Mouse (Mus musculus): Measurements from ENCODE around the gene Pla2g10. TPM values are rescaled to one million over a fixed set of nuclear protein-coding genes. Genes with fewer than 3 reads are reported as not detected.
"Not testable (repeated sequence)": the region's sequence is repeated elsewhere in the genome, so short reads cannot be mapped to it uniquely, and the experiment has no call there.

Gene Pla2g10
- polyA plus RNA-seq, 1 experiment from 2014 or later = 0.41 TPM

DNA sequence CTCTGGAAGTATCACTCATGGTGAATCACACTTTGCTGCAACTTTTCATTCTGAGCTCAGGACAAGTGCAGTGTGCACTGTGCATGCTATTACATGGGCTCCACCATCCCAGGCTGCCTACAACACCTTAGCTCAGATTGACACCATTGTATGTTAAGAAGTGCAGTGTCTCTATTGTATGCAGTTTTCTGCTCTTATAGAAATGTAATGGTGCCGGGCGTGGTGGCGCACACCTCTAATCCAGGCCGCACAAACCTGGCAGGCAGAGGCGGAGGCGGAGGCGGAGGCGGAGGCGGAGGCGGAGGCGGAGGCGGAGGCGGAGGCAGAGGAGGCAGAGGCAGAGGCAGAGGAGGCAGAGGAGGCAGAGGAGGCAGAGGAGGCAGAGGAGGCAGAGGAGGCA lies 19.8 kb upstream of the Pla2g10 start:
- Histone ChIP-seq H3K9me3 (replicated peaks) (no peaks in the 10 kb centered on the region), H3K4me3 (replicated peaks) (no peak overlapping the region), H3K27ac (replicated peaks) (no peak overlapping the region), H3K4me2 (no peak overlapping the region), H3K4me1 (0 out of 2 replicates have a peak, but pooled peaks cover 4% of the 10 kb centered on the region), H3K27me3 (replicated peaks) (no peaks in the 10 kb centered on the region), H3K9ac (replicated peaks) (no peak overlapping the region), H3K36me3 (no peaks in the 10 kb centered on the region)
- ATAC-seq (ENCODE audit: low FRiP score) = no peak
- WGBS = 96% methylated on average over 13 of the region's 13 CpGs

- Histone ChIP-seq H3K9ac (replicated peaks) (no peak overlapping the region), H3K4me3 (replicated peaks) (no peak overlapping the region), H3K9me3 (replicated peaks) (no peaks in the 10 kb centered on the region), H3K27ac (replicated peaks) (no peak overlapping the region), H3K27me3 (replicated peaks) (no peaks in the 10 kb centered on the region), H3K36me3 (no peaks in the 10 kb centered on the region), H3K4me2 (no peak overlapping the region), H3K4me1 (0 out of 2 replicates have a peak, but pooled peaks cover under 1% of the 10 kb centered on the region)
- ATAC-seq (ENCODE audit: low FRiP score) = no peak
- WGBS = 69% methylated on average over 3 of the region's 3 CpGs
Measured at GRCm38 (mm10) chr16:13749981-13750380, 19.2 kb upstream of the Pla2g10 start.

DNA sequence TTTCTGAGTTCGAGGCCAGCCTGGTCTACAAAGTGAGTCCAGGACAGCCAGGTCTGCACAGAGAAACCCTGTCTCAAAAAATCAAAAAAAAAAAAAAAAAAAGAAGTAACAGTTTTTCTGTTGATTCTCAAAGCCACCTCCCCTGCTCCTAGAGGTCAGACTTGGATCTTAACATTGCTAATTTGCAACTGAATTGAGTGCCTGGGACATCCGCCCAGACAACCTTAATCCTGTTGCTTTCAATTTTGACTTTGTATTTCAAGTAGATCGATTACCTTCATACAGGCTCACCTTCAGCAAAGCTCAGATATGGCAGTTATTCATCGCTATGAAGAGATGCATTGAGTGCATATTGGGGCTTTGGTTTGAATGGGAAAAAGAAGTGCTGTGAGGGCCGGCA lies 18.5 kb upstream of the Pla2g10 start:
- ATAC-seq (ENCODE audit: low FRiP score) = no peak
- no peaks in the 10 kb centered on the region for H3K4me1 ChIP-seq
- no peaks in the 10 kb centered on the region for H3K9me3 ChIP-seq (replicated peaks)
- 60% methylated on average over 5 of the region's 5 CpGs for WGBS
- H3K9ac ChIP-seq (replicated peaks) = no peak overlapping the region
- no peaks in the 10 kb centered on the region for H3K27me3 ChIP-seq (replicated peaks)
- H3K4me2 ChIP-seq = no peak overlapping the region
- no peak overlapping the region for H3K27ac ChIP-seq (replicated peaks)
- no peak overlapping the region for H3K4me3 ChIP-seq (replicated peaks)
- no peaks in the 10 kb centered on the region for H3K36me3 ChIP-seq

DNA sequence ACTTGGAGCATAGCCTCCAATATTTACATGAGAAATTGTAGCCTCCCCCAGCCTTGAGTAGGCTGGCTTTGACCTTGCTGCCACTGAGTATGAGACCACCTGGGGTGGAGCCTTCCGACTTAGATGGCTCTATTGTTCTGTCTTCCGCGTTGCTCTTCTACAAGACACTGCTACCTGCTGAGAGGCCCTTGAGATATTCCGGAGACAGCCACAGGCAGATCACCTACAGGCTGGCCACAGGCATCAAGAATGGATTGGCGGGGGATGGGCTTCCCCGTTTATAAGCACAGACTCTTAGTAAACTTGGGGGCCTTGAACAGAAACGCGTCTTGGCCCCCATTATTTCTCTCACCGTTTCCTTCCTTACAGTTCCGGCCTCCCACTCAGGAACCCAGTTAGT lies 18.0 kb upstream of the Pla2g10 start:
- WGBS = 18% methylated on average over 10 of the region's 10 CpGs

GRCm38 (mm10) chr16:13748124-13748523 lies 17.3 kb upstream of the Pla2g10 start:
- no peaks in the 10 kb centered on the region for H3K36me3 ChIP-seq
- H3K27ac ChIP-seq (replicated peaks) = no peak overlapping the region
- no peak overlapping the region for H3K9ac ChIP-seq (replicated peaks)
- no peaks in the 10 kb centered on the region for H3K4me1 ChIP-seq
- no peak for ATAC-seq (ENCODE audit: low FRiP score)
- no peak overlapping the region for H3K4me2 ChIP-seq
- no peaks in the 10 kb centered on the region for H3K9me3 ChIP-seq (replicated peaks)
- no peaks in the 10 kb centered on the region for H3K27me3 ChIP-seq (replicated peaks)
- no peak overlapping the region for H3K4me3 ChIP-seq (replicated peaks)
- whole genome bisulfite sequencing = 64% methylated on average over 3 of the region's 3 CpGs

More for the DNA sequence above, 18.0 kb upstream of the Pla2g10 start:
- not testable (repeated sequence) for ATAC-seq (ENCODE audit: low FRiP score); H3K4me1 ChIP-seq; H3K27ac ChIP-seq (replicated peaks); H3K4me3 ChIP-seq (replicated peaks); H3K9ac ChIP-seq (replicated peaks); H3K36me3 ChIP-seq; H3K9me3 ChIP-seq (replicated peaks); H3K27me3 ChIP-seq (replicated peaks); H3K4me2 ChIP-seq

DNA sequence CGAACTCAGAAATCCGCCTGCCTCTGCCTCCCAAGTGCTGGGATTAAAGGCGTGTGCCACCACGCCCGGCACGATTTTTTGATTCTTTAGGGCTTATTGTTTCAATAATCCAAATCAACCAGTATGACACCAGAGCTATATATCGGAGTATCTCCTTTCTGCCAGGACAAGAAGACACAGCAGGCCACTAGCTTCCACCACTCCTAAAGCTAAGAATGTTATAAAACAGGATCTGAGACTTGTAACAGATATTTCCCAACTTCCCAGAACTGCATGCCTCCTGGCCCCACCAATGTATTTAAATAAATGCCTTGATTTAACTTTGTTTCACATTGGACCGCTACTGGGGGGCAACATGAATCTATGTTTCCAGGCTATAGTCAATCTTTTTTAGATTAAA lies 16.9 kb upstream of the Pla2g10 start:
- no peaks in the 10 kb centered on the region for H3K4me1 ChIP-seq
- H3K27me3 ChIP-seq (replicated peaks) = no peaks in the 10 kb centered on the region
- H3K27ac ChIP-seq (replicated peaks) = no peak overlapping the region
- H3K9ac ChIP-seq (replicated peaks) = no peak overlapping the region
- no peaks in the 10 kb centered on the region for H3K36me3 ChIP-seq
- H3K4me3 ChIP-seq (replicated peaks) = no peak overlapping the region
- H3K4me2 ChIP-seq = no peak overlapping the region
- 97% methylated on average over 8 of the region's 8 CpGs for WGBS
- ATAC-seq (ENCODE audit: low FRiP score) = no peak
- H3K9me3 ChIP-seq (replicated peaks) = no peaks in the 10 kb centered on the region

GRCm38 (mm10) chr16:13740844-13741243 lies 10.1 kb upstream of the Pla2g10 start:
- Histone ChIP-seq H3K9me3 (replicated peaks) (no peaks in the 10 kb centered on the region), H3K27ac (replicated peaks) (no peak overlapping the region), H3K36me3 (no peaks in the 10 kb centered on the region), H3K4me3 (replicated peaks) (no peak overlapping the region), H3K4me1 (no peaks in the 10 kb centered on the region), H3K4me2 (no peak overlapping the region), H3K9ac (replicated peaks) (no peak overlapping the region), H3K27me3 (replicated peaks) (no peaks in the 10 kb centered on the region)
- no peak for ATAC-seq (ENCODE audit: low FRiP score)
- 73% methylated on average over 2 of the region's 2 CpGs for WGBS

DNA sequence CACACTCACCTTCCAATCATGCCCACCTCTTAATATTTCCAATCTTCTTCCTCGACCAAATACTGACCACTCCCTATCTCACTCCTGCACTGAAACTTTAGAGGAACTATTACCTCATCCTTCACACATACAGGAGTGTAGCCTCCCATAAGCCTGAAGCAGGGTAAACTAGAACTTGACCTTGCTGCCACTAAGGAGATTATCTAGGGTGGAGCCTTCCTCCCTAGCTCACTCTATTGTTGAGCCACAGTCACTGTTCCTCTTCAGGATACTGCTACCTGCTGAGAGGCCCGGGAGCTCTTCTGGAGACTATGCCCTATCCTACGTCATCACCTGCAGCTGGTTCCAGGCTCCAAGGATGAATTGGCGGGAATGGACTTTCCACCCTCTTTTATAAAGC lies 8.3 kb upstream of the Pla2g10 start:
- not testable (repeated sequence) for H3K4me3 ChIP-seq (replicated peaks); H3K4me1 ChIP-seq; H3K36me3 ChIP-seq; H3K9me3 ChIP-seq (replicated peaks); H3K27ac ChIP-seq (replicated peaks); H3K4me2 ChIP-seq; ATAC-seq (ENCODE audit: low FRiP score); H3K27me3 ChIP-seq (replicated peaks); H3K9ac ChIP-seq (replicated peaks)
- 71% methylated on average over 4 of the region's 4 CpGs for WGBS

GRCm38 (mm10) chr16:13735977-13736376 lies 5.2 kb upstream of the Pla2g10 start:
- no peak overlapping the region for H3K9ac ChIP-seq (replicated peaks)
- no peaks in the 10 kb centered on the region for H3K36me3 ChIP-seq
- ATAC-seq (ENCODE audit: low FRiP score) = no peak
- no peak overlapping the region for H3K4me3 ChIP-seq (replicated peaks)
- WGBS = 68% methylated on average over 8 of the region's 8 CpGs
- H3K4me1 ChIP-seq = peaks cover under 1% of the 10 kb centered on the region
- no peak overlapping the region for H3K27ac ChIP-seq (replicated peaks)
- no peaks in the 10 kb centered on the region for H3K27me3 ChIP-seq (replicated peaks)
- no peak overlapping the region for H3K4me2 ChIP-seq
- H3K9me3 ChIP-seq (replicated peaks) = no peaks in the 10 kb centered on the region

GRCm38 (mm10) chr16:13733518-13734137 lies 2.8 kb upstream of the Pla2g10 start:
- Histone ChIP-seq H3K9me3 (replicated peaks) (no peaks in the 10 kb centered on the region), H3K27me3 (replicated peaks) (no peaks in the 10 kb centered on the region), H3K27ac (replicated peaks) (no peak overlapping the region), H3K4me1 (peaks cover 8% of the 10 kb centered on the region), H3K4me2 (no peak overlapping the region), H3K36me3 (no peaks in the 10 kb centered on the region), H3K9ac (replicated peaks) (no peak overlapping the region), H3K4me3 (replicated peaks) (no peak overlapping the region)
- 33% methylated on average over 9 of the region's 9 CpGs for WGBS
- no peak for ATAC-seq (ENCODE audit: low FRiP score)

DNA sequence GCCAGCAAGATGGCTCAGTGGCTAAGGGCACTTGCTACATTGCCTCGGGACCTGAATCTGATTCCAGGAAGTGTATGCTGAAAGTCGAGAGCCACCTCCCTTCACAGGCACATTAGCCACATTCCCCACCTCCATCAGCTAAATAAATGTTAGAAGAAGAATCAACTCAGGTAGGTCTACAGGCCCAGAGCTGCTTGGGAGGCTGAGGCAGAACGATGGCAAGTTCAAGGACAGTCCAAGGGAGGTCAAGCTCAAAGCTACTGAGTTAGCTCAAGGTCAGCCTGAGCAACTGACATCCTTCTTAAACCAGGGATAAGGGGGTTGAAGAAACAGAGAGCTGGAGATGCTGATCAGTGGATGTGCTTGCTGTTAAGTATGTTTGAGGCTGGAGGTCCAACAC lies 2.0 kb upstream of the Pla2g10 start:
- Histone ChIP-seq H3K27me3 (replicated peaks) (no peaks in the 10 kb centered on the region), H3K4me2 (no peak overlapping the region), H3K36me3 (no peaks in the 10 kb centered on the region), H3K4me1 (peaks cover 8% of the 10 kb centered on the region), H3K4me3 (replicated peaks) (no peak overlapping the region), H3K9ac (replicated peaks) (no peak overlapping the region), H3K27ac (replicated peaks) (no peak overlapping the region), H3K9me3 (replicated peaks) (no peaks in the 10 kb centered on the region)
- no peak for ATAC-seq (ENCODE audit: low FRiP score)
- 89% methylated on average over 3 of the region's 3 CpGs for WGBS

DNA sequence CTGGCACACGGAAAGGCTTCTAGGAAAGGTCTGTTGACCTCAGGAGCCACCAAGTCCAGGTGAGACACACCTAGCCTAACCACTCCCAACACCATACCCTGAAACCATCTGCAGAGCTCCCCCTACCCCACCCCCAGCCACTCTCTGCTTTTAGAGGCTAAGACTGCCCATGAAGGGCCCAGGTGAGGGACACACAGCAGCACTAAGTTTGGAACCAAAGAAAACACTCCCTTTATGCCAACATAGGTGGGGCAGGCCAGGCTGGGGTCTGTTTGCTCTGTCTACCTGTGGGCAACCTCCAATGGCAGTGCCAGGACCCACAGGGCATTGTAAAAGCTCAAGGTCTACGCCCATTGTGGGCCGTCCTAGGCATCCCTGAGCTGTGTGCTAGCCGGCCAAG lies 1.4 kb downstream of the Pla2g10 start:
- ATAC-seq (ENCODE audit: low FRiP score) = no peak
- Histone ChIP-seq H3K27ac (replicated peaks) (no peak overlapping the region), H3K9me3 (replicated peaks) (no peaks in the 10 kb centered on the region), H3K4me3 (replicated peaks) (no peak overlapping the region), H3K4me1 (peaks cover 8% of the 10 kb centered on the region), H3K4me2 (no peak overlapping the region), H3K36me3 (no peaks in the 10 kb centered on the region), H3K27me3 (replicated peaks) (no peaks in the 10 kb centered on the region), H3K9ac (replicated peaks) (no peak overlapping the region)
- WGBS = 87% methylated on average over 4 of the region's 4 CpGs
